Mouse (Mus musculus): ENCODE measurements at regions not wholly inside any gene's neighbourhood (a gene's known extent, or its start where the extent isn't known, plus 50 kb on each side); places are given as distances from the start of the nearest gene placed in this dataset.
A peak's percentile ranks its signal among the peaks of the same experiment; 100 is the strongest.

GRCm38 (mm10) chr6:75805223-75805622 lies 692.4 kb downstream of the Gm9008 start:
- ATAC-seq (no peak), DNase-seq (ENCODE audit: low spot score) (no peak)
- no peaks in the 10 kb centered on the region for H3K36me3 ChIP-seq (ENCODE audit: insufficient read depth, low read length)
- H3K9me3 ChIP-seq (ENCODE audit: low read length) = no peaks in the 10 kb centered on the region
- no peak overlapping the region for H3K4me2 ChIP-seq (ENCODE audit: low read depth, low read length)
- H3K27ac ChIP-seq = no peak overlapping the region
- H3K9ac ChIP-seq (replicated peaks; ENCODE audit: low read length) = no peak overlapping the region
- no peaks in the 10 kb centered on the region for H3K4me1 ChIP-seq (ENCODE audit: insufficient read depth, low read length)
- no peaks in the 10 kb centered on the region for H3K27me3 ChIP-seq (ENCODE audit: insufficient read depth, low read length)
- H3K4me3 ChIP-seq (ENCODE audit: low read length) = no peak overlapping the region
- TF ChIP-seq CTCF (IDR thresholded peaks at IDR 0.05; ENCODE audit: low read depth) = no peak
- 39% methylated on average over 4 of the region's 4 CpGs for WGBS

GRCm38 (mm10) chr6:75799993-75800392 lies 697.6 kb downstream of the Gm9008 start:
- DNase-seq (ENCODE audit: low spot score) (no peak), ATAC-seq (no peak)
- H3K36me3 ChIP-seq (ENCODE audit: insufficient read depth, low read length) = no peaks in the 10 kb centered on the region
- WGBS = 54% methylated on average over 3 of the region's 3 CpGs
- no peaks in the 10 kb centered on the region for H3K9me3 ChIP-seq (ENCODE audit: low read length)
- no peak overlapping the region for H3K4me2 ChIP-seq (ENCODE audit: low read depth, low read length)
- no peak overlapping the region for H3K4me3 ChIP-seq (ENCODE audit: low read length)
- H3K27me3 ChIP-seq (ENCODE audit: insufficient read depth, low read length) = no peaks in the 10 kb centered on the region
- no peak overlapping the region for H3K27ac ChIP-seq
- H3K4me1 ChIP-seq (ENCODE audit: insufficient read depth, low read length) = no peaks in the 10 kb centered on the region
- H3K9ac ChIP-seq (replicated peaks; ENCODE audit: low read length) = no peak overlapping the region
- no peak for TF ChIP-seq CTCF (IDR thresholded peaks at IDR 0.05; ENCODE audit: low read depth)

- ATAC-seq = 0 out of 2 replicates have a peak, but pooled peaks have one; percentile 47
- H3K27ac ChIP-seq = no peak overlapping the region
- no peaks in the 10 kb centered on the region for H3K36me3 ChIP-seq (ENCODE audit: insufficient read depth, low read length)
- H3K4me1 ChIP-seq (ENCODE audit: insufficient read depth, low read length) = no peaks in the 10 kb centered on the region
- H3K9ac ChIP-seq (replicated peaks; ENCODE audit: low read length) = no peak overlapping the region
- H3K27me3 ChIP-seq (ENCODE audit: insufficient read depth, low read length) = no peaks in the 10 kb centered on the region
- 55% methylated on average over 2 of the region's 2 CpGs for WGBS
- DNase-seq (ENCODE audit: low spot score) = peak; percentile 31
- H3K9me3 ChIP-seq (ENCODE audit: low read length) = no peaks in the 10 kb centered on the region
- H3K4me2 ChIP-seq (ENCODE audit: low read depth, low read length) = no peak overlapping the region
- no peak for TF ChIP-seq CTCF (IDR thresholded peaks at IDR 0.05; ENCODE audit: low read depth)
- no peak overlapping the region for H3K4me3 ChIP-seq (ENCODE audit: low read length)
These were observed 698.0 kb downstream of the Gm9008 start for GRCm38 (mm10) chr6:75799546-75799945.

DNA sequence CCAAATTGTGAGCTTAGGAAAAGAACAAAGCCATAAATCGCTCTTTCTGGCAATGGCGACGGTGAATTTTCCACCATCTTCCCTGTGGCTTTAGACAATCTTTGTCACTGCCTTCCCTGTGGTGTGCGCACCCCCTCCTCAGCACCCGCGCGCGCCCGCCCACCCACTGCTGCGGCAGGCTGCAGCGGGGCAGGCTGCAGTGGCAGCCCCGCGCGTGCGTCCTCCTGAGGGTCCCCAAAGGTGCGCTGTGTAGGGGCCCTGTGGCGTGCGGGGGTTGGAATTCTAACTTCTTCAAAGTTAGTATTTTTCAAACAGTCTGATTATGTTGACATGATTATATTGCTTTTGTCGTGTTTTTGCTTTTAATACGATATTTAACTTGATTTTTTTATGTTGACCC lies 714.9 kb downstream of the Gm9008 start:
- ATAC-seq = no peak

GRCm38 (mm10) chr6:75763041-75763440 lies 734.5 kb downstream of the Gm9008 start:
- Histone ChIP-seq H3K27me3 (ENCODE audit: insufficient read depth, low read length) (no peaks in the 10 kb centered on the region), H3K36me3 (ENCODE audit: insufficient read depth, low read length) (no peaks in the 10 kb centered on the region), H3K9me3 (ENCODE audit: low read length) (no peaks in the 10 kb centered on the region), H3K4me3 (ENCODE audit: low read length) (no peak overlapping the region), H3K4me1 (ENCODE audit: insufficient read depth, low read length) (no peaks in the 10 kb centered on the region), H3K9ac (replicated peaks; ENCODE audit: low read length) (no peak overlapping the region), H3K4me2 (ENCODE audit: low read depth, low read length) (no peak overlapping the region), H3K27ac (no peak overlapping the region)
- no peak for DNase-seq (ENCODE audit: low spot score)
- ATAC-seq = no peak
- no peak for TF ChIP-seq CTCF (IDR thresholded peaks at IDR 0.05; ENCODE audit: low read depth)
- 83% methylated on average over 4 of the region's 4 CpGs for WGBS

More for the DNA sequence above, 714.9 kb downstream of the Gm9008 start:
- DNase-seq (ENCODE audit: low spot score) = no peak
- Histone ChIP-seq H3K4me2 (ENCODE audit: low read depth, low read length) (no peak overlapping the region), H3K9me3 (ENCODE audit: low read length) (no peaks in the 10 kb centered on the region), H3K27me3 (ENCODE audit: insufficient read depth, low read length) (no peaks in the 10 kb centered on the region), H3K4me1 (ENCODE audit: insufficient read depth, low read length) (no peaks in the 10 kb centered on the region), H3K36me3 (ENCODE audit: insufficient read depth, low read length) (no peaks in the 10 kb centered on the region), H3K4me3 (ENCODE audit: low read length) (no peak overlapping the region), H3K9ac (replicated peaks; ENCODE audit: low read length) (no peak overlapping the region), H3K27ac (no peak overlapping the region)
- TF ChIP-seq CTCF (IDR thresholded peaks at IDR 0.05; ENCODE audit: low read depth) = no peak
- WGBS = 58% methylated on average over 20 of the region's 20 CpGs

- Histone ChIP-seq H3K4me2 (ENCODE audit: low read depth, low read length) (no peak overlapping the region), H3K4me3 (ENCODE audit: low read length) (no peak overlapping the region), H3K9ac (replicated peaks; ENCODE audit: low read length) (no peak overlapping the region), H3K4me1 (ENCODE audit: insufficient read depth, low read length) (no peaks in the 10 kb centered on the region), H3K27ac (no peak overlapping the region), H3K9me3 (ENCODE audit: low read length) (no peaks in the 10 kb centered on the region), H3K27me3 (ENCODE audit: insufficient read depth, low read length) (no peaks in the 10 kb centered on the region), H3K36me3 (ENCODE audit: insufficient read depth, low read length) (no peaks in the 10 kb centered on the region)
- no peak for DNase-seq (ENCODE audit: low spot score)
- ATAC-seq = no peak
- 73% methylated on average over 2 of the region's 2 CpGs for WGBS
- no peak for TF ChIP-seq CTCF (IDR thresholded peaks at IDR 0.05; ENCODE audit: low read depth)
These were observed 741.4 kb downstream of the Gm9008 start for GRCm38 (mm10) chr6:75756184-75756583.
